Mouse (Mus musculus) CH12.LX (cell line): ENCODE results near the gene Neb. TPM values are rescaled to one million over a fixed set of nuclear protein-coding genes. Genes with fewer than 3 reads are reported as not detected.

Experiments used
- DNase-seq: peaks from one replicate; pipeline ENCODE4 v3.0.0-alpha.2; 2013; ENCODE audit errors: extremely low read depth
- H3K27ac ChIP-seq: 2 replicates; pipeline ENCODE4 v1.5.1; 2012; ENCODE audit warnings: low read depth, mild to moderate bottlenecking, control low read depth, moderate library complexity; ENCODE audit not compliant: insufficient read depth
- H3K27me3 ChIP-seq: replicated peaks from 2 replicates; pipeline ENCODE3; 2012; ENCODE audit warnings: inconsistent platforms
- H3K36me3 ChIP-seq, 2 experiments: replicated peaks in 1 of 2; 2 replicates each; pipeline versions ENCODE3 to v1.6.1; 2012; ENCODE audit warnings: inconsistent platforms in 1 of 2, low read length in 1 of 2, mild to moderate bottlenecking in 1 of 2, mixed read lengths in 1 of 2, moderate library complexity in 1 of 2; ENCODE audit not compliant: control insufficient read depth in 1 of 2, insufficient read depth in 1 of 2
- H3K4me1 ChIP-seq, 2 experiments: 2 replicates each; pipeline ENCODE4 v1.6.1; 2012; ENCODE audit warnings: inconsistent platforms in 1 of 2, moderate library complexity in 1 of 2; ENCODE audit not compliant: insufficient read depth in 2 of 2, control insufficient read depth in 1 of 2
- H3K4me2 ChIP-seq: 2 replicates; pipeline ENCODE4 v1.6.1; 2012; ENCODE audit warnings: low read depth, mild to moderate bottlenecking, control low read depth; ENCODE audit not compliant: poor library complexity, insufficient read depth, severe bottlenecking
- H3K4me3 ChIP-seq, 3 experiments: fragments of 150-350 bp in 1 of 3; sonication (generic) in 1 of 3; replicated peaks in 1 of 3; 2 replicates each; pipeline versions ENCODE3 to v1.5.1; 2011 to 2012; ENCODE audit warnings: low read depth in 2 of 3, low read length in 2 of 3, mild to moderate bottlenecking in 2 of 3, moderate library complexity in 2 of 3, control low read depth in 1 of 3, improper control_type of control experiment in 1 of 3, inconsistent platforms in 1 of 3, mixed read lengths in 1 of 3; ENCODE audit not compliant: poor library complexity in 1 of 3
- H3K79me2 ChIP-seq: replicated peaks from 2 replicates; pipeline ENCODE4 v1.6.1; 2012; ENCODE audit warnings: mild to moderate bottlenecking, moderate library complexity; ENCODE audit not compliant: control insufficient read depth, poor library complexity, insufficient read depth, severe bottlenecking; ENCODE audit errors: extremely low read depth
- H3K9ac ChIP-seq: 2 replicates; pipeline ENCODE4 v1.6.1; 2012; ENCODE audit warnings: low read depth, mild to moderate bottlenecking, control low read depth, moderate library complexity; ENCODE audit not compliant: insufficient read depth
- H3K9me3 ChIP-seq: replicated peaks from 2 replicates; pipeline ENCODE3; 2012; ENCODE audit warnings: low read length, inconsistent platforms, mixed read lengths
- BHLHE40 ChIP-seq: IDR thresholded peaks from 2 replicates; pipeline ENCODE4 v1.6.1; 2011; ENCODE audit warnings: mild to moderate bottlenecking, low read depth, low read length, improper control_type of control experiment
- CHD2 ChIP-seq: IDR thresholded peaks from 2 replicates; pipeline ENCODE4 v1.6.1; 2011; ENCODE audit warnings: low read length, improper control_type of control experiment
- E2F4 ChIP-seq: IDR thresholded peaks from 2 replicates; pipeline ENCODE4 v1.6.1; 2011; ENCODE audit warnings: low read depth, low read length, improper control_type of control experiment; ENCODE audit not compliant: insufficient replicate concordance
- ELF1 ChIP-seq: IDR thresholded peaks from 2 replicates; pipeline ENCODE4 v1.6.1; 2014; ENCODE audit warnings: low read depth, mild to moderate bottlenecking, inconsistent platforms, low read length, improper control_type of control experiment
- EP300 ChIP-seq: IDR thresholded peaks from 2 replicates; pipeline ENCODE4 v1.6.1; 2011; ENCODE audit warnings: low read length, improper control_type of control experiment
- GABPA ChIP-seq: IDR thresholded peaks from 2 replicates; pipeline ENCODE4 v1.6.1; 2012; ENCODE audit warnings: low read depth, low read length, improper control_type of control experiment, inconsistent platforms; ENCODE audit not compliant: insufficient replicate concordance
- HCFC1 ChIP-seq: IDR thresholded peaks from 2 replicates; pipeline ENCODE4 v1.6.1; 2012; ENCODE audit warnings: low read depth, mild to moderate bottlenecking, inconsistent platforms, low read length, improper control_type of control experiment
- JUND ChIP-seq: conservative IDR thresholded peaks from 2 replicates; pipeline ENCODE4 v1.6.1; 2011; ENCODE audit warnings: low read depth, low read length, improper control_type of control experiment
- MAFK ChIP-seq: IDR thresholded peaks from 2 replicates; pipeline ENCODE4 v1.6.1; 2011; ENCODE audit warnings: low read length, improper control_type of control experiment; ENCODE audit not compliant: insufficient replicate concordance
- MAX ChIP-seq: IDR thresholded peaks from 2 replicates; pipeline ENCODE4 v1.6.1; 2011; ENCODE audit warnings: low read length, improper control_type of control experiment
- MAZ ChIP-seq: IDR thresholded peaks from 2 replicates; pipeline ENCODE4 v1.6.1; 2012; ENCODE audit warnings: low read depth, mild to moderate bottlenecking, inconsistent platforms, low read length, improper control_type of control experiment, moderate library complexity
- MXI1 ChIP-seq: IDR thresholded peaks from 2 replicates; pipeline ENCODE4 v1.6.1; 2011; ENCODE audit warnings: mild to moderate bottlenecking, low read depth, low read length, improper control_type of control experiment
- MYC ChIP-seq: IDR thresholded peaks from 2 replicates; pipeline ENCODE4 v1.6.1; 2011; ENCODE audit warnings: low read depth, mild to moderate bottlenecking, improper control_type of control experiment, low read length
- NRF1 ChIP-seq: IDR thresholded peaks from 2 replicates; pipeline ENCODE4 v1.6.1; 2014; ENCODE audit warnings: low read depth, mild to moderate bottlenecking, inconsistent platforms, low read length, improper control_type of control experiment, moderate library complexity
- PAX5 ChIP-seq: IDR thresholded peaks from 2 replicates; pipeline ENCODE4 v1.6.1; 2012; ENCODE audit warnings: low read length, inconsistent platforms, mixed read lengths
- POLR2A ChIP-seq: IDR thresholded peaks from 2 replicates; pipeline ENCODE4 v1.6.1; 2011; ENCODE audit warnings: low read depth, mild to moderate bottlenecking, improper control_type of control experiment, low read length
- POLR2AphosphoS2 ChIP-seq: IDR thresholded peaks from 2 replicates; pipeline ENCODE4 v1.6.1; 2011; ENCODE audit warnings: low read depth, low read length, improper control_type of control experiment
- RAD21 ChIP-seq: IDR thresholded peaks from 2 replicates; pipeline ENCODE4 v1.6.1; 2011; ENCODE audit warnings: low read depth, mild to moderate bottlenecking, low read length, improper control_type of control experiment, moderate library complexity
- RCOR1 ChIP-seq: conservative IDR thresholded peaks from 2 replicates; pipeline ENCODE4 v1.6.1; 2012; ENCODE audit warnings: low read depth, mild to moderate bottlenecking, inconsistent platforms, low read length, improper control_type of control experiment
- SMC3 ChIP-seq: IDR thresholded peaks from 2 replicates; pipeline ENCODE4 v1.6.1; 2011; ENCODE audit warnings: low read depth, low read length, improper control_type of control experiment
- TBP ChIP-seq: conservative IDR thresholded peaks from 2 replicates; pipeline ENCODE4 v1.6.1; 2011; ENCODE audit warnings: low read depth, low read length, improper control_type of control experiment
- TCF12 ChIP-seq: IDR thresholded peaks from 2 replicates; pipeline ENCODE4 v1.6.1; 2014; ENCODE audit warnings: low read depth, mild to moderate bottlenecking, inconsistent platforms, low read length, improper control_type of control experiment
- UBTF ChIP-seq: IDR thresholded peaks from 2 replicates; pipeline ENCODE4 v1.6.1; 2012; ENCODE audit warnings: low read depth, mild to moderate bottlenecking, inconsistent platforms, low read length, improper control_type of control experiment, moderate library complexity
- USF1 ChIP-seq: IDR thresholded peaks from 2 replicates; pipeline ENCODE4 v1.6.1; 2014; ENCODE audit warnings: low read depth, mild to moderate bottlenecking, inconsistent platforms, low read length, improper control_type of control experiment
- ZKSCAN1 ChIP-seq: IDR thresholded peaks from 2 replicates; pipeline ENCODE4 v1.6.1; 2012; ENCODE audit warnings: low read depth, inconsistent platforms, low read length, improper control_type of control experiment, borderline replicate concordance
- ZMIZ1 ChIP-seq: IDR thresholded peaks from 2 replicates; pipeline ENCODE4 v1.6.1; 2012; ENCODE audit warnings: low read depth, mild to moderate bottlenecking, inconsistent platforms, low read length, improper control_type of control experiment
- ZNF384 ChIP-seq: IDR thresholded peaks from 2 replicates; pipeline ENCODE4 v1.6.1; 2012; ENCODE audit warnings: low read depth, low read length, improper control_type of control experiment, inconsistent platforms
- dilution Hi-C: fragments of 300-500 bp; cut with MboI; formaldehyde crosslinking; loops from 2 replicates; pipeline ENCODE4 v1.14.3; 2020; ENCODE audit warnings: low sequenced_read_pairs; ENCODE audit not compliant: extremely low pct_unique_long_range_greater_than_20kb, extremely low pct_ligation_motif_present
- in situ Hi-C: fragments of 300-500 bp; cut with MboI; formaldehyde crosslinking; loops from 3 replicates; pipeline ENCODE4 v1.14.3; 2019; ENCODE audit warnings: low sequenced_read_pairs, low pct_ligation_motif_present, low pct_unique_long_range_greater_than_20kb, mixed read lengths
- polyA plus RNA-seq: library from polyadenylated mRNA; unstranded; fragments of >175 nt; gene quantifications from 2 replicates; pipeline ENCODE4 v1.2.1, GENCODE M21; 2012; ENCODE audit warnings: low read depth; ENCODE audit not compliant: insufficient read length
- total RNA-seq, 2 experiments: library from RNA; depleted of rRNA; stranded (reverse); fragments of 300-350 nt in 1 of 2; fragments of >200 nt in 1 of 2; gene quantifications; 2 replicates each; pipeline ENCODE4 v1.2.3; 2012 to 2014

The Neb gene
- total and polyA plus RNA-seq, 3 experiments: 1.5 to 1.8 (median 1.7) TPM

DNA sequence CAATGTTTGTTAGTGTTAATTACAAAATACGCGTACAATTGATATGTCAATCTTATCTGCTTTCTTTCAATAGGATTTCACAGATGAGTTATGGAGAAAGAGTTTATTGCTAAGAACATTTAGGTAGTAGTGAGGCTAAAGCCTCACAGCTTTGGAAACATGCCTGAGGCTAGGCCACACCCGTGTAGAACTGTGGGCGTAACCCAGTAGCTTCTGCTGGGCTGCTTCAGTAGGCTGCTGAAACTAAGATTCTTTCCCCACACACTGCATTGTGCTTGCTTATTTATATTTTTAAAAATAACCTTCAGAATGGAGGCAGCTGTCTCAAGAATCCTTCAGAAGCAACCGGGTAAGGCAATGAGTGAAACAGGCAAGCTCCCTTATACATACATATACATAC is 16.3 kb upstream of the Neb start:
- H3K27ac ChIP-seq: no peak overlapping the region

DNA sequence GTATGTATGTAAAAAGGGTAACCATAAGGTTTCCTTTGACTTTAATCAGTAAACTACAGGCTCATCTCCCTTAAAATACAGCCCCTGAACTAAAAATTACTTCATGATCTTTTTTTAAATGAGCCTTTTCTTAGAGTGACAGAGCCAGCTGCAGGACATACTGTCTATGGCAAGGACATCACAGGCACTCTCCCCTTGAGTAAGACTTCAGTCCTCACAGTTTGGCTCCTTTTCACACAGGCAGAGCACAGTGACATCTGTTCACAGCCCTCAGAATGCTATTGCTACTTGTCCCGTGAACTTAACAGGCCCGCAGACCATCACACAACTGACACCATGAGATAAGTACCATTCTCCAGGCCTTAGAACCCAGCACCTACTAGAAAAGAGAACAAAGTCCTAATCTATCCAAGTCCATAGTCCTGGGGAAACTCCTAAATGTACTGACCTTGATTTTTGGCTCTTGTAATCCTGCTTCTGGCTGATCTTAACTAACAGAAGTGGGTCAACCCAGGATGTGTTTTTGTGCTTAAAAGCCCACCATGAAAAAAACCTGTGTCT is 12.2 kb upstream of the Neb start:
- Histone ChIP-seq H3K27ac (no peak overlapping the region), H3K9me3 (no peaks in the 10 kb centered on the region), H3K79me2 (no peaks in the 10 kb centered on the region), H3K36me3 (no peaks in the 10 kb centered on the region), H3K4me3 (no peak overlapping the region), H3K4me1 (peaks cover 3 to 17% of the 10 kb centered on the region in 2 experiments; a peak in 2 of 4 replicates), H3K9ac (no peak overlapping the region), H3K4me2 (no peak overlapping the region), H3K27me3 (no peaks in the 10 kb centered on the region)
- no peak for TF ChIP-seq PAX5
- no peak for TF ChIP-seq TCF12
- TF ChIP-seq ZKSCAN1: no peak
- TF ChIP-seq UBTF: no peak
- no peak for TF ChIP-seq E2F4
- TF ChIP-seq EP300: no peak
- no peak for TF ChIP-seq CHD2
- no peak for TF ChIP-seq ZMIZ1
- TF ChIP-seq NRF1: no peak
- no peak for TF ChIP-seq MAZ
- TF ChIP-seq RCOR1: no peak
- no peak for TF ChIP-seq HCFC1
- no peak for TF ChIP-seq JUND
- no peak for TF ChIP-seq GABPA
- TF ChIP-seq BHLHE40: no peak
- TF ChIP-seq POLR2AphosphoS2: no peak
- TF ChIP-seq MYC: no peak
- no peak for TF ChIP-seq RAD21
- TF ChIP-seq MXI1: no peak
- in situ Hi-C loops (no loop called here), dilution Hi-C loops (no loop called here)
- no peak for DNase-seq

More for the DNA sequence above, 16.3 kb upstream of the Neb start:
- in situ Hi-C loops: no loop called here
- TF ChIP-seq POLR2A (no peak), PAX5 (no peak), CHD2 (no peak), MAFK (no peak), TBP (no peak), EP300 (no peak), HCFC1 (no peak), TCF12 (no peak), RAD21 (no peak), JUND (no peak), USF1 (no peak), MXI1 (no peak), ZNF384 (no peak), MAX (no peak), ELF1 (no peak), BHLHE40 (no peak), SMC3 (no peak)
- Histone ChIP-seq H3K9ac (no peak overlapping the region), H3K36me3 (peaks cover 0 to 5% of the 10 kb centered on the region in 2 experiments), H3K4me2 (no peak overlapping the region), H3K9me3 (no peaks in the 10 kb centered on the region), H3K79me2 (no peaks in the 10 kb centered on the region), H3K4me1 (peaks cover 3 to 23% of the 10 kb centered on the region in 2 experiments; a peak in 2 of 4 replicates), H3K27me3 (no peaks in the 10 kb centered on the region), H3K4me3 (no peak overlapping the region)
- no peak for DNase-seq
- dilution Hi-C loops: no loop called here
